Mouse (Mus musculus) ovary, postnatal 14 days (tissue): ENCODE measurements around the gene Zdhhc22.

ENCODE experiments used
- DNase-seq: peaks from one replicate; pipeline ENCODE4 v3.0.0; 2022; ENCODE audit warnings: low spot score

Zdhhc22 gene

GRCm38 (mm10) chr12:86994776-86995175, 4.5 kb upstream of the Zdhhc22 start:
- no peak for DNase-seq

GRCm38 (mm10) chr12:86994166-86994565, 3.9 kb upstream of the Zdhhc22 start:
- no peak for DNase-seq

- no peak for DNase-seq
Measured at GRCm38 (mm10) chr12:86990755-86991110, 503 bp upstream of the Zdhhc22 start.

GRCm38 (mm10) chr12:86989378-86989777, 852 bp downstream of the Zdhhc22 start:
- no peak for DNase-seq

DNA sequence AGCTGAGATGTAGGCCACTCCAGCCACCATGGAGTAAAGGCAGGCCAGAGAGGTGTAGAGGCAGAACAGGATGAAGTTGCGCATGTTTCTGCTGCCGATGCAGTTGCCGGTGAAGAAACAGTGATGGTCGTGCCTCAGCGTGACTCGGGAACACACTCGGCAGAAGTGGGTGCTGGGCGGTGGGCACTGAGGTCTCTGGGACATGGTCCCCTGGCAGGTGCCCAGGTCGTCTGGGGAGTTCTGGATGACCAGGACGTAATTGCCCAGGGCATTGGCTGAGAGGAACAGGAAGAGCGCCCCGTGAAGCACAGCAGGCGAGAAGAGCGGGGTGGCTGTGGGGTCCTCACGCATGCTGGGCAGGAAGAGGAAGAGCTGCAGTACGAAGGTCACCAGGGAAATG, 2.0 kb downstream of the Zdhhc22 start:
- DNase-seq, result no peak

GRCm38 (mm10) chr12:86986562-86986961, 3.7 kb downstream of the Zdhhc22 start:
- no peak for DNase-seq

- peak; percentile 55 for DNase-seq
Measured at GRCm38 (mm10) chr12:86984194-86984555, 6.1 kb downstream of the Zdhhc22 start.

DNA sequence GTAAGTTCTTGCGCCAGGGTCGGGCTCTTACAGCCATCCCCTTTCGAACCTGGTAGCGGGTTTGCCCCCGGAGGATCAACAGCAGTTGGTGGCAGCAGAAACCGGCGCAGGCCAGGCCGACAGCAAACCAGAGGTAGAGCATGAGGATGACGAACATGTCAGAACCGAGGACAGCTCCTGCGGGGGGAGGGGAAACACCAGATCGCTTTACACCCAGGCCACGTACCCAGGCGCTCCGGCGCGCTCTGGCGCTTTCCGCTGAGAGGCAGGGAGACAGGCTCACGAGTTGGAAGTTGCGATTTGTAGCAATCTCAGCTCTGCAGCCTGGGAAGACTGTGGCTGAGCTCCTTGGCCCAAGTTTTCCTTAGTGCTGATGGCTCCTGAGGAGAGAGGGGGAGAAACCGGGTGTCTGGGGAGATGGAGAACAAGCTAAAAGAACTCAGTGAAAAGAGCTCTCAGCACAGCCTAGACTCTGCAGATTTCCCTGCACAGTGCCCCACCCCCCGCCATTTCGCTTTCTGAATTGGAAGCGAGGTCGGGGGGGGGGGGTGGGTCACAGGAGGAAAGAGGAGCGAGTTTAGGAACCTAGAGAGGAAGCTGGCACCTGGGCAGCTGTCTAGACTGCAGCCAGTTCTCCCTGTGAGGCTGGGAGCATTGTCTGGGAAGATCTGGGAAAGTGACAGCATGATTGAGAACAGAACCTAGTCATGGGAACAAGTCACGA, 6.6 kb downstream of the Zdhhc22 start:
- DNase-seq, result peak; percentile 51

GRCm38 (mm10) chr12:86981180-86981579, 9.1 kb downstream of the Zdhhc22 start:
- DNase-seq, result no peak

GRCm38 (mm10) chr12:86977833-86978232, 12.4 kb downstream of the Zdhhc22 start:
- DNase-seq, result no peak

- no peak for DNase-seq
Measured at GRCm38 (mm10) chr12:86976511-86977168, 13.6 kb downstream of the Zdhhc22 start.

DNA sequence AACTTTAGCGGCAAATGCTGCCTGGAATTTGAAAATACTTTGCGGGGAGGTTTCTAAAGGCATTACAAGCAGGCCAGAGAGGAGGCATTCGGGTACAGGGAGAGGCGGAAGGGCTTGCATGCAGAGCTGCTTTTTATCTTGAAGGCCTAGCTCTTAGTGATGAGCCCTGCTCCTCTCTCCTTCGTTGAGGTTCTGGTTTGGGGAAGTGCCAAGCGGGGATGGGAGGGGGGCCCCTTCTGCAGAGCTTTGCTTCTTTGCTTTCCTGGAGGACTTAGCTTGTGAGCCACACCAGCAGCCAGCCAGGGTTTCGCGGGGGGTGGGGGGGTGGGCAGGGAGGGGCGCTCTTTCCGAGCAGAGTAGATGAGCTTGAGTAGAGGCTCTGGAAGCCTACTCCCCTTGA, 14.5 kb downstream of the Zdhhc22 start:
- no peak for DNase-seq

- peak; percentile 73 for DNase-seq
Measured at GRCm38 (mm10) chr12:86974387-86975288, 15.6 kb downstream of the Zdhhc22 start.

GRCm38 (mm10) chr12:86973706-86974105, 16.5 kb downstream of the Zdhhc22 start:
- DNase-seq, result no peak

DNA sequence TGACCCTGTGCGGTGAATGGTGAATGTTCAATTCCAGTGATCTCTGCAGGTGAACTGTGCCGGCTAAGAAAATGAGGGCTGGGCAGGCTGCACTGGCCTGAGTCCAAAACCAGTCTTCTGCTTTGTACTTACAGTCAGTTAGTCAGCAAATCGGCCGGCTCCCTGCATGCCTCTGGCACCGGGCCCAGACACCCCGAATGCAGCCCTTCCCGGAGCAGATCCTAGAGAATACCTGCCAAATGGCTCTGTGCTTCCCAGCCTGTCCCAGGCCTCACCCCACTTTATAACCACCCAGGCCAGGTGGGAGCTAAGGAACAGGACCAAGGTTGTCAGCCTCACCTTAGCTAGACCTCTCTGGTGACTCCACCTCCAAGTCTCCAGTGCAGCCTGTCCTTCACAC, 17.0 kb downstream of the Zdhhc22 start:
- peak; percentile 51 for DNase-seq

DNA sequence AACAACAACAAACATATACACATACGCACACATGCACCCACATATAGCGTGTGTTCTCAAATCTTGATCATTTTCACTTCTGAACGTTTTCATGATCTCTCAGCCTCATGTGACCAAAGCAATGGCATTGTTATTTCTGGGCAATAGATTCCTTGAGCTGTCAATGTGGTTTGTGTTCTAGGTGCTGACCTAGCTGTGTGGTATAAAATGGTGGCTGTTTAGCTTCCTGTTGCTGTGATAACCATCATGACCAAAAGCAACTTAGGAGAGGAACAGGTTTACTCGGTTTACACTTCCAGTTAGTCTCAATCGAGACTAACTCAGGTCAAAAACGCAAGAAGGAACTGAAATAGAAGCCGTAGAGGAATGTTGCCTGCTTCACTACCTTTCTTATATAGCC, 19.1 kb downstream of the Zdhhc22 start:
- no peak for DNase-seq

DNA sequence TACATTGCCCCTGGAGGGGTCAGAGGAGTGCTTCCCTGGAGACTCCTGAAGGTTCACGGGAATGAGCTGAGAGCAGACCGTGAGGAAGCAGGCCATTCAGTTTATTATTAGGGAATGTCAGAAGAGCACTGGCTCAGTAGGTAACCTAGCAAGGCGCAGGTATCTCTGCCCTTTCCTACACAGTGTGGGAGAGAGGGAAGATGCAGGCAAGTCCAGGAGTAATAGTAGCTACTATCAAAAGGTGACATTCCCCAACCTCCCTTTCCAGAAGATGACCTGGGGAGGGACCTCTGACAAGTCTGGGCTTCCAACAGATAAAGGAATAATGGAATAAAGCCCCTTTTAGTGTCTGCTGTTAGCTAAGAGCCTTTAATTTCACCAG, 21.0 kb downstream of the Zdhhc22 start:
- no peak for DNase-seq

- DNase-seq, result no peak
Measured at GRCm38 (mm10) chr12:86968468-86969219, 21.6 kb downstream of the Zdhhc22 start.

- DNase-seq, result no peak
Measured at GRCm38 (mm10) chr12:86965237-86965799, 24.9 kb downstream of the Zdhhc22 start.

GRCm38 (mm10) chr12:86964278-86965057, 25.8 kb downstream of the Zdhhc22 start:
- DNase-seq, result no peak
